Mouse (Mus musculus) lung, embryonic 15.5 days (tissue): ENCODE results near the gene Dnaja4. TPM values are rescaled to one million over a fixed set of nuclear protein-coding genes. Genes with fewer than 3 reads are reported as not detected.

Experiments used
- ATAC-seq: fragments of 200-750 bp; cut with Nextera tagmentation; 2 replicates; pipeline ENCODE4 v1.8.0; 2017; ENCODE audit warnings: moderate number of reproducible peaks, borderline replicate concordance; ENCODE audit not compliant: low FRiP score, low TSS enrichment; ENCODE audit errors: extremely low read depth
- H3K27ac ChIP-seq: fragments of 300-500 bp; sonication (generic); 2 replicates; pipeline ENCODE4 v1.5.1; 2015; ENCODE audit warnings: moderate library complexity, mild to moderate bottlenecking, inconsistent platforms
- H3K27me3 ChIP-seq: fragments of 300-500 bp; sonication (generic); 2 replicates; pipeline ENCODE4 v1.6.1; 2015; ENCODE audit warnings: inconsistent platforms
- H3K36me3 ChIP-seq: fragments of 300-500 bp; sonication (generic); 2 replicates; pipeline ENCODE4 v1.6.1; 2015; ENCODE audit warnings: inconsistent platforms
- H3K4me1 ChIP-seq: fragments of 300-500 bp; sonication (generic); 2 replicates; pipeline ENCODE4 v1.6.1; 2015; ENCODE audit warnings: inconsistent platforms
- H3K4me2 ChIP-seq: fragments of 300-500 bp; sonication (generic); 2 replicates; pipeline ENCODE4 v1.6.1; 2015; ENCODE audit warnings: inconsistent platforms, mild to moderate bottlenecking, moderate library complexity
- H3K4me3 ChIP-seq: fragments of 300-500 bp; sonication (generic); 2 replicates; pipeline ENCODE4 v1.5.1; 2015; ENCODE audit warnings: mild to moderate bottlenecking, inconsistent platforms
- H3K9ac ChIP-seq: fragments of 300-500 bp; sonication (generic); 2 replicates; pipeline ENCODE4 v1.6.1; 2015; ENCODE audit warnings: inconsistent platforms
- H3K9me3 ChIP-seq: fragments of 300-500 bp; sonication (generic); 2 replicates; pipeline ENCODE4 v1.6.1; 2016; ENCODE audit warnings: inconsistent platforms
- WGBS: fragments of 180-500 bp; shearing (Covaris S2); methylation state at CpG from one replicate; pipeline ENCODE4 v1.1.7; 2015; 5-methylcytosine and 5-hydroxymethylcytosine counted together
- polyA plus RNA-seq: library from polyadenylated mRNA; unstranded; fragments of >200 nt; fragmentation: Nextera tagmentation; extraction: Ambion mirVana; gene quantifications from 2 replicates; pipeline ENCODE4 v1.2.1, GENCODE M21; 2015

The Dnaja4 gene
- polyA plus RNA-seq: 6.6 and 7.5 TPM in 2 replicates

GRCm38 (mm10) chr9:54698318-54699086 is at the start of gene Dnaja4:
TSS of gene Dnaja4 (plus strand) at chr9:54698873.
- Histone ChIP-seq H3K36me3 (no peaks in the 10 kb centered on the region), H3K27me3 (peaks cover 21% of the 10 kb centered on the region), H3K9ac (peak within 1 kb of the TSS; percentile 54), H3K4me3 (peak within 1 kb of the TSS; percentile 77), H3K4me2 (peak within 1 kb of the TSS; percentile 97), H3K9me3 (no peaks in the 10 kb centered on the region), H3K4me1 (peaks cover 22% of the 10 kb centered on the region; the same call in 1 of the 2 replicates), H3K27ac (no peak within 1 kb of the TSS)
- 59% methylated on average over 17 of the region's 17 CpGs for WGBS
- ATAC-seq: peak; percentile 57; the same call in 1 of the 2 replicates

GRCm38 (mm10) chr9:54649360-54649759 is 49.3 kb upstream of the Dnaja4 start:
- Histone ChIP-seq H3K4me3 (no peak overlapping the region), H3K36me3 (no peaks in the 10 kb centered on the region), H3K27me3 (no peaks in the 10 kb centered on the region), H3K4me1 (no peaks in the 10 kb centered on the region), H3K27ac (no peak overlapping the region), H3K4me2 (no peak overlapping the region), H3K9ac (no peak overlapping the region), H3K9me3 (no peaks in the 10 kb centered on the region)
- ATAC-seq: no peak
- WGBS: 75% methylated on average over 1 of the region's 1 CpGs

GRCm38 (mm10) chr9:54652778-54653177 is 45.9 kb upstream of the Dnaja4 start:
- H3K4me1 ChIP-seq: no peaks in the 10 kb centered on the region
- no peak overlapping the region for H3K27ac ChIP-seq
- H3K4me2 ChIP-seq: no peak overlapping the region
- H3K9me3 ChIP-seq: no peaks in the 10 kb centered on the region
- no peak overlapping the region for H3K9ac ChIP-seq
- no peaks in the 10 kb centered on the region for H3K27me3 ChIP-seq
- 68% methylated on average over 2 of the region's 2 CpGs for WGBS
- no peak for ATAC-seq
- H3K4me3 ChIP-seq: no peak overlapping the region
- H3K36me3 ChIP-seq: no peaks in the 10 kb centered on the region

- Histone ChIP-seq H3K9me3 (no peaks in the 10 kb centered on the region), H3K4me2 (no peak overlapping the region), H3K27me3 (no peaks in the 10 kb centered on the region), H3K4me1 (no peaks in the 10 kb centered on the region), H3K27ac (no peak overlapping the region), H3K4me3 (no peak overlapping the region), H3K36me3 (no peaks in the 10 kb centered on the region), H3K9ac (no peak overlapping the region)
- ATAC-seq: no peak
- WGBS: 53% methylated on average over 2 of the region's 2 CpGs
Measured at GRCm38 (mm10) chr9:54655846-54656245, 42.8 kb upstream of the Dnaja4 start.

- Histone ChIP-seq H3K9ac (no peak overlapping the region), H3K9me3 (no peaks in the 10 kb centered on the region), H3K4me2 (no peak overlapping the region), H3K27ac (no peak overlapping the region), H3K36me3 (no peaks in the 10 kb centered on the region), H3K4me3 (no peak overlapping the region), H3K27me3 (no peaks in the 10 kb centered on the region), H3K4me1 (no peaks in the 10 kb centered on the region)
- ATAC-seq: no peak
- WGBS: 75% methylated on average over 6 of the region's 6 CpGs
Measured at GRCm38 (mm10) chr9:54656402-54656801, 42.3 kb upstream of the Dnaja4 start.

- H3K4me1 ChIP-seq: no peaks in the 10 kb centered on the region
- no peaks in the 10 kb centered on the region for H3K36me3 ChIP-seq
- H3K9ac ChIP-seq: no peak overlapping the region
- H3K4me3 ChIP-seq: no peak overlapping the region
- H3K27ac ChIP-seq: no peak overlapping the region
- no peaks in the 10 kb centered on the region for H3K27me3 ChIP-seq
- H3K4me2 ChIP-seq: no peak overlapping the region
- no peaks in the 10 kb centered on the region for H3K9me3 ChIP-seq
- ATAC-seq: no peak
- WGBS: 57% methylated on average over 6 of the region's 6 CpGs
Measured at GRCm38 (mm10) chr9:54658773-54659172, 39.9 kb upstream of the Dnaja4 start.

GRCm38 (mm10) chr9:54661605-54662377 is 36.9 kb upstream of the Dnaja4 start, which contains the start of gene Acsbg1:
TSS of gene Acsbg1 (minus strand) at chr9:54661870.
- H3K4me2 ChIP-seq: no peak within 1 kb of the TSS
- no peak within 1 kb of the TSS for H3K27ac ChIP-seq
- H3K27me3 ChIP-seq: no peaks in the 10 kb centered on the region
- H3K9ac ChIP-seq: no peak within 1 kb of the TSS
- no peak for ATAC-seq
- H3K4me1 ChIP-seq: 0 out of 2 replicates have a peak, but pooled peaks cover 3% of the 10 kb centered on the region
- H3K9me3 ChIP-seq: no peaks in the 10 kb centered on the region
- H3K36me3 ChIP-seq: no peaks in the 10 kb centered on the region
- 26% methylated on average over 10 of the region's 10 CpGs for WGBS
- H3K4me3 ChIP-seq: no peak within 1 kb of the TSS

- 64% methylated on average over 9 of the region's 9 CpGs for WGBS
- Histone ChIP-seq H3K4me1 (0 out of 2 replicates have a peak, but pooled peaks cover 3% of the 10 kb centered on the region), H3K9me3 (no peaks in the 10 kb centered on the region), H3K27ac (no peak overlapping the region), H3K4me2 (no peak overlapping the region), H3K4me3 (no peak overlapping the region), H3K27me3 (no peaks in the 10 kb centered on the region), H3K36me3 (no peaks in the 10 kb centered on the region), H3K9ac (no peak overlapping the region)
- ATAC-seq: no peak
Measured at GRCm38 (mm10) chr9:54664358-54664757, 34.3 kb upstream of the Dnaja4 start.

- Histone ChIP-seq H3K36me3 (no peaks in the 10 kb centered on the region), H3K27ac (no peak overlapping the region), H3K4me1 (0 out of 2 replicates have a peak, but pooled peaks cover 3% of the 10 kb centered on the region), H3K4me2 (no peak overlapping the region), H3K9ac (no peak overlapping the region), H3K27me3 (no peaks in the 10 kb centered on the region), H3K9me3 (no peaks in the 10 kb centered on the region), H3K4me3 (no peak overlapping the region)
- WGBS: 94% methylated on average over 3 of the region's 3 CpGs
- ATAC-seq: no peak
Measured at GRCm38 (mm10) chr9:54666116-54666515, 32.6 kb upstream of the Dnaja4 start.

GRCm38 (mm10) chr9:54668455-54668854 is 30.2 kb upstream of the Dnaja4 start:
- Histone ChIP-seq H3K9me3 (no peaks in the 10 kb centered on the region), H3K4me1 (0 out of 2 replicates have a peak, but pooled peaks cover 3% of the 10 kb centered on the region), H3K9ac (no peak overlapping the region), H3K36me3 (no peaks in the 10 kb centered on the region), H3K27ac (no peak overlapping the region), H3K4me2 (no peak overlapping the region), H3K27me3 (no peaks in the 10 kb centered on the region), H3K4me3 (no peak overlapping the region)
- 69% methylated on average over 4 of the region's 4 CpGs for WGBS
- no peak for ATAC-seq

- H3K27me3 ChIP-seq: no peaks in the 10 kb centered on the region
- no peak overlapping the region for H3K4me3 ChIP-seq
- no peak overlapping the region for H3K9ac ChIP-seq
- H3K27ac ChIP-seq: no peak overlapping the region
- H3K36me3 ChIP-seq: no peaks in the 10 kb centered on the region
- WGBS: 75% methylated on average over 3 of the region's 3 CpGs
- 0 out of 2 replicates have a peak, but pooled peaks cover 4% of the 10 kb centered on the region for H3K4me1 ChIP-seq
- H3K9me3 ChIP-seq: no peaks in the 10 kb centered on the region
- ATAC-seq: no peak
- no peak overlapping the region for H3K4me2 ChIP-seq
Measured at GRCm38 (mm10) chr9:54671962-54672361, 26.7 kb upstream of the Dnaja4 start.

- no peaks in the 10 kb centered on the region for H3K27me3 ChIP-seq
- 73% methylated on average over 13 of the region's 13 CpGs for WGBS
- H3K9me3 ChIP-seq: no peaks in the 10 kb centered on the region
- H3K36me3 ChIP-seq: no peaks in the 10 kb centered on the region
- 0 out of 2 replicates have a peak, but pooled peaks cover 4% of the 10 kb centered on the region for H3K4me1 ChIP-seq
- no peak overlapping the region for H3K9ac ChIP-seq
- ATAC-seq: no peak; the same call in 1 of the 2 replicates
- no peak overlapping the region for H3K27ac ChIP-seq
- H3K4me3 ChIP-seq: no peak overlapping the region
- no peak overlapping the region for H3K4me2 ChIP-seq
Measured at GRCm38 (mm10) chr9:54673887-54674286, 24.8 kb upstream of the Dnaja4 start.
